Mouse (Mus musculus) splenic B cell, adult 2 months (primary cell): ENCODE measurements around the gene Zscan10.

Experiments used
- DNase-seq: peaks from one replicate; pipeline ENCODE4 v3.0.0-alpha.2; 2011; ENCODE audit warnings: low read depth, low spot score
- H3K27me3 ChIP-seq: 2 replicates; pipeline ENCODE4 v1.6.1; 2012; ENCODE audit warnings: mild to moderate bottlenecking, low read length, moderate library complexity, mixed read lengths; ENCODE audit not compliant: control insufficient read depth, poor library complexity, insufficient read depth, severe bottlenecking
- H3K36me3 ChIP-seq: 2 replicates; pipeline ENCODE4 v1.6.1; 2012; ENCODE audit warnings: mild to moderate bottlenecking, low read length, moderate library complexity, mixed read lengths; ENCODE audit not compliant: control insufficient read depth, poor library complexity, insufficient read depth, severe bottlenecking

Zscan10 gene

GRCm38 (mm10) chr17:23600641-23601622, at the start of gene Zscan10:
Gene Zscan10 (plus strand): TSS chr17:23600856.
- Histone ChIP-seq H3K27me3 (no peaks in the 10 kb centered on the region), H3K36me3 (no peaks in the 10 kb centered on the region)
- DNase-seq, result no peak

- H3K36me3 ChIP-seq, result no peaks in the 10 kb centered on the region
- DNase-seq, result peak; percentile 50
- no peaks in the 10 kb centered on the region for H3K27me3 ChIP-seq
Observed at GRCm38 (mm10) chr17:23550856-23551255, 49.8 kb upstream of the Zscan10 start.

DNA sequence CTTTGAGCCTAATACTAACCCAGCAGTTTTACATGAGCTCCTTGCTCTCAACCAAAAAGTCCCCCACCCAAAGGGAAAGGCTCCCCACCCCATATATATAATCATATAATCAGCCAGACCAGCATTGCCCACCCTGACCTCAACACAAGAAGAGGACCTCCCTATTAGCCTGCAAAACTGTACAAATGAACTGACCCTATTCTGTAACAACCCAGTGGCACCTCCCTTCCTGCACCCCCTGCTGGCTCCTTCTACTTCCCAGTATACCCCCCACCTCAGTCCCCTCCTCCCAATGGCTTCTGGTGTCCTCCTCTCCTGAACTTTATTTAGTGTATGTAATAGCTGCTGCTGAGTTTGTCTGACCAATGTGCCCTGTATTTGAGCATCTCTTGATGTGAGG, 49.2 kb upstream of the Zscan10 start:
- H3K27me3 ChIP-seq, result no peaks in the 10 kb centered on the region
- no peak for DNase-seq
- H3K36me3 ChIP-seq, result no peaks in the 10 kb centered on the region

GRCm38 (mm10) chr17:23551963-23552362, 48.7 kb upstream of the Zscan10 start:
- DNase-seq, result no peak
- H3K27me3 ChIP-seq, result no peaks in the 10 kb centered on the region
- no peaks in the 10 kb centered on the region for H3K36me3 ChIP-seq

DNA sequence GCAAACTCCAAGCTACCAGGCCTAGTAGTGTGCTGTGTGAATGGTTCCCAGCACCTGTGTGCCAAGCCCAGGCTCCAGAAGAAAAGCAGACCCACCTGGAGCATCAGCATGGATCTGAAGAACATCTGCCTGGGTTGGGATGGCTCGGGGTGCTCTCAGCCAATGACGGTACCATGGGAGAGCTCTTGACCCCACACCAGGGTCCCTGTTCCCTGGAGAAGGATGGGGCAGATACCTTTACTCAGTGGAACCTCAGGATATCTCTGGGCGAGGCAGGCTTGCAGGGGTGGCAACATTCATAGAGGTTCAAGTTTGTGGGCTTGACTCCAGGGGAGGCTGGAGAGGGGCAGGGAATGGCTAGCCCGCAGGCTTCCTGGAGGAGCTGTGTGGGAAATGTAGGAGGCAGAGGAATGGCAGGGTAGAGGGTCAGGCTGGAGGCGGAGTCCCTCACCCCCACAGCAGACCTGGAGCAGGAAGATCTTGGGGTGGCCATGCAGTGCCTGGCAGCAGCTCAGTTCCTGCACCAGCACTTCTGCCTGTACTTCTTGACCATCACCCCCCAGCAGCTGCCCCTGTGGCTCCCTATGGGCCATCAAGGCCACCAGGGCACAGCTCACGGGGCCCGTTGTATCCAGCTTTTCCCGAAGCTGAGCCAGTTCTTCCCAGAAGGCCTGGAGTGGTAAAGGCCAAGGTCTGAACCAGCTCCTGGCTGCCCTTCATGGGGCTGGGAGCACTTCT, 47.6 kb upstream of the Zscan10 start:
- Histone ChIP-seq H3K36me3 (no peaks in the 10 kb centered on the region), H3K27me3 (no peaks in the 10 kb centered on the region)
- DNase-seq, result no peak

DNA sequence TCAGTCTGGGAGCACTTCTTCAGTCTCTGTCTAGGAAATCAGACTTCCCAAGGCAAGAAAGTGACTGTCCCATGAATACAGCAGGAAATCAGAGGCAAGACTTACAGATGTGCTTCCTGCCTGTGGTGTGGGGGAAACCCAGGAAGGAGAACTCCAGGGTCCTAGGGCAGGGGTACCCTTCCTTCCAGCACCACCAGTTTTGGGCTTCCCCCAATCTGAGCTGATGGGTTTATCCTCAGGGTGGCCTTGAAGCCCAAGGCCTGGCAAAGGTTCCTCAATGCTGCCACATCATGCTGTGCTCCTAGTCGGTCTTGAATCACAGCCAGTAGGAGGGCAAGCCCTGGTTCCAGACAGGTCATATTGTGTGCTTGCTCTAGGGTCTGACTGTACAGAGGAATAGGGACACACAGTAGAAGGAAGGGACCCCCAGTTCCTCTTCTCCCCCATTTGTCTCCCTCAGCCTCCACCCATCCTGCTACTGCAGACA, 47.0 kb upstream of the Zscan10 start:
- Histone ChIP-seq H3K27me3 (no peaks in the 10 kb centered on the region), H3K36me3 (peaks cover 2% of the 10 kb centered on the region; the same call in 1 of the 2 replicates)
- no peak for DNase-seq

GRCm38 (mm10) chr17:23554321-23554720, 46.3 kb upstream of the Zscan10 start:
- Histone ChIP-seq H3K27me3 (no peaks in the 10 kb centered on the region), H3K36me3 (peaks cover 3% of the 10 kb centered on the region; the same call in 1 of the 2 replicates)
- DNase-seq, result no peak

DNA sequence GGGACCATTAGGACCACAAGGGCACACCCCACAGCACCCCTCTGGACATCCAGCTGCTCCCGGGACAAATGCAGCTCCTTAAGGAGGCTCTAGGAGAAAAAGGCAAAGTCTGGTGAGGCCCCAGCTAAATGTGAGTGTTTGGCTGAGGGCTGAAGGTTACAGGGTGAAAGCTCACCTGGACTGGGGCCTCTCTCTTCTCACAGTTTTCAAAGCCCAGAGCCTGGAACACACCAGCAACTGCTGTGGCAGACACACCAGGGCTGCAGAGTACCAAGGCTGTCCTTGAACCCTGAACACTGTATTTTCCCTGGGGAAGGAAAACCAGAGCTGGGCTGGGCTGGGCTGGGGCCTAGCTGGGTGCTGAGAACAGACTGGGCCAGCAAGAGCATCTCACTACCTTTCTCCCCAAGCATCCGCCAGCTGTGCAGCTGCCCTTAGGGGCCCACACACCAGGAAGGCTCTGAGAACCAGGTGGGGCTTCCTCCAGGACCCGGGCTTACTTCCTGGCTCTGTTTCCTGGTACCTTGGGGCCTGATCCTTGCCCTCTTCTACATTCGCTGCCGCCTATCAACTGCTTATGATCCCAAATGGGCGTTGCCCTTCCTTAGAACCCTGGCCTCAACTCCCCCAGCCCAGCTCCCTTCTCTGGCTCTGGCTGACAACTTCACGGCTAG, 45.3 kb upstream of the Zscan10 start:
- Histone ChIP-seq H3K36me3 (peaks cover 5% of the 10 kb centered on the region), H3K27me3 (no peaks in the 10 kb centered on the region)
- DNase-seq, result no peak

- peak; percentile 54 for DNase-seq
- Histone ChIP-seq H3K27me3 (no peaks in the 10 kb centered on the region), H3K36me3 (peaks cover 5% of the 10 kb centered on the region)
Observed at GRCm38 (mm10) chr17:23559767-23560166, 40.9 kb upstream of the Zscan10 start.

DNA sequence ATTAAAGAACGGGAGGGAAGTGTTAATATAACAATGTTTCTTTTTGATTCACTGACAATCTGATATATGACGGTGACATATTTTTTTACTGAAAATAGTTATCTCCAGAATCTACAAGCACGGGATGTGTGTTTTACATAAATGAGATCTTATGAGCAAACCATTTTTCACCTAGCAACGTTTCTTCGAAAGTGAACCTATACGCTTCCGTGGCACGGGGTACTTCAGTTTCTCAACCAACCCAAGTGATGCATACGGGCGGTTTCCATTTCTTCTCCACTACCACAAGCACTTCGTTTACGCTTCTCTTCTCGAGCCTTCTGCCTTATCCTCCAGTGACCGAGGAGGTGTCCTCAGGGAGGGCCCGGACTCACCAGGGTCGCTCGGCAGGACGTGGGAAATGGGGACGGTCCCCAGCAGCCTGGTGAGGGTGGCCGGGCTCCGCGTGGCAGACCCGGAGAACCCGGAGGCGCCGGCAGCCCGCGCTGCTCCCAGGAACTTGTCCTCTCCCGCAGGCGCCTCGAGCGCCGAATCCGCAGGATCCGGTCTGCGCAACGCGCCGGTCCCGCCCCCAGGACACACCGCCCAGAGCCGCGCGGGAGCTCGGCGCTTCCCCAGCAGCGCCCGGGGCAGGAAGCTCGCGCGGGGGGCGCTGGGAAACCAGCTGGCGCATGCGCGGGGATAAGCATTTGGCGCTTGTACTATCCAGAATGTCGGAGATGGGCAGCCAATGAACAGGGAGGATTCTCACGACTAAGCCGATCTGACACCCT, 36.9 kb upstream of the Zscan10 start, which contains the start of gene Zfp213:
Zfp213 (minus strand) TSS at position 644 of the 773 bp plus-strand sequence.
- peak; percentile 95 for DNase-seq
- peaks cover 2% of the 10 kb centered on the region for H3K36me3 ChIP-seq
- no peaks in the 10 kb centered on the region for H3K27me3 ChIP-seq

- H3K36me3 ChIP-seq, result peaks cover 2% of the 10 kb centered on the region; the same call in 1 of the 2 replicates
- no peak for DNase-seq
Observed at GRCm38 (mm10) chr17:23564368-23564715, 36.3 kb upstream of the Zscan10 start.

GRCm38 (mm10) chr17:23566787-23567186, 33.9 kb upstream of the Zscan10 start:
- no peaks in the 10 kb centered on the region for H3K36me3 ChIP-seq
- DNase-seq, result peak; percentile 51

More at GRCm38 (mm10) chr17:23564368-23564715, 36.3 kb upstream of the Zscan10 start:
- H3K27me3 ChIP-seq, result no peaks in the 10 kb centered on the region

GRCm38 (mm10) chr17:23568370-23568769, 32.3 kb upstream of the Zscan10 start:
- DNase-seq, result no peak
- Histone ChIP-seq H3K36me3 (no peaks in the 10 kb centered on the region), H3K27me3 (no peaks in the 10 kb centered on the region)

More at GRCm38 (mm10) chr17:23566787-23567186, 33.9 kb upstream of the Zscan10 start:
- H3K27me3 ChIP-seq, result no peaks in the 10 kb centered on the region

- DNase-seq, result peak; percentile 75
- H3K27me3 ChIP-seq, result no peaks in the 10 kb centered on the region
- no peaks in the 10 kb centered on the region for H3K36me3 ChIP-seq
Observed at GRCm38 (mm10) chr17:23570017-23570416, 30.6 kb upstream of the Zscan10 start.
